Mouse (Mus musculus) adrenal gland, adult 18-20 months (tissue): Measurements from ENCODE around the gene P4ha2. TPM values are rescaled to one million over a fixed set of nuclear protein-coding genes. Genes with fewer than 3 reads are reported as not detected.

Experiments used
- DNase-seq, 2 experiments: peaks; one replicate each; pipeline ENCODE4 v3.0.0; 2021 to 2022; ENCODE audit warnings: low spot score in 2 of 2
- total RNA-seq, 2 experiments: library from RNA; stranded (reverse); gene quantifications; 1 replicate in 1 of 2; 2 replicates in 1 of 2; pipeline ENCODE4 v1.2.3; 2021

Gene P4ha2
- total RNA-seq, 2 experiments from 2014 or later, result 40.8 to 64.8 TPM

- no peak for DNase-seq
Observed at GRCm38 (mm10) chr11:54105011-54105410, 5.1 kb downstream of the P4ha2 start.

GRCm38 (mm10) chr11:54106676-54107075 is 6.8 kb downstream of the P4ha2 start:
- DNase-seq, result no peak

GRCm38 (mm10) chr11:54107239-54107638 is 7.3 kb downstream of the P4ha2 start:
- DNase-seq, result no peak

DNA sequence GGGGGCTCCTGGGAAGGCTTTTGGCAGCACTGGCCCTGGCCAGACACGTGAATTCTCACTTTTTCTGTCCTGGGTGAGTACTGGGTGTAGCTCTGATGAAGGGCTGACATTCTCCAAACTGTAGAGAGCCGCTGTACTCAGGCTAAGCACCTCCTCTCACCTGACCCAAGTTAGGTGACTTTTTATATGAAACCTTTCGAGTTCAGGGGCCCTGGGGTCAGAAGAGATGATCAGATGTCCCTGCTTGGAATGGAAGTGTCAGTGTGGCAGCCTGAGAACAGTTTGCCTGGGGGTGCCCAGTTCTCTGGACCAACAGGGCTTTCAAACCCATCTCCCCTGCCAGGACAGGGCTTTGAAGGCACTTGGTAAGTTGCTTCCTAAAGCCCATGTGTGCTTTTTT is 8.2 kb downstream of the P4ha2 start:
- DNase-seq, result no peak

DNA sequence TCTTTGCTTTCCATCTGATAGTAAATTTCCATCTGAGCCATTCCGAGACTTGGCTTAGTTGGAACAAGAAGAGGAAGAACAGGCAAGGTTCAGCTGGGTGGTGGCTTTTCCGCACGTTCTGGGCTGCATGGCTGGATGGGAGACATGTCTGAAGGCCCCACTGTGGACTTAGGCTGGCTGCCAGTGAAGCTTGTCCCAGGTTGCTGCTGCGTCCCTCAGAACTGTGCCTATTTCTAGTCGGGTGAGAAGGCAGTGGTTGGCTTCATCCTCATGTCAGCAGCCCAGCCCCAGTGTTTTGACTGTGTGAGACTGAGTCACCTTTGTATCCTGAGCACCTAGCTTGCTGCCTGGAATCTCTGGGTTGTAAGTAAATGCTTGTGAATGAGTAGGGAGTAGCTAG is 9.0 kb downstream of the P4ha2 start:
- peak in 1 of 2 experiments; percentile 17 for DNase-seq

DNA sequence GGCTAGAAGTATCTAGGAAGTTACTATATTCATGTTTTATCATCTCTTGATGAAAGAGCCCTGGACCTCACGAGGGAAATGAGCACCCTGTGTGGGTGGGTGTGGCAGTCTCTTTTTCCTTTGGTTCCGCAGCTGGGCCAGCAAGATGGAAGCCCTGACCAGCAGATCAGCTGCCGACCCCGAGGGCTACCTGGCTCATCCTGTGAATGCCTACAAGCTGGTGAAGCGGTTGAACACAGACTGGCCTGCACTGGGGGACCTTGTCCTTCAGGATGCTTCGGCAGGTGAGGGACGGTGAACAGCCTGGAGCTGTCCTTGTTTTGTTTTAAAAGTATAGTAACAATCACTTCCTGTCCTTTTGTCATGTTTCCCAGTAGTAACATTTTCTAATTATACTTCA is 11.4 kb downstream of the P4ha2 start:
- no peak for DNase-seq

GRCm38 (mm10) chr11:54111976-54112741 is 12.3 kb downstream of the P4ha2 start:
- DNase-seq, result peak in 1 of 2 experiments; percentile 22

GRCm38 (mm10) chr11:54112920-54113319 is 13.0 kb downstream of the P4ha2 start:
- peak; percentile 81 to 85 for DNase-seq

DNA sequence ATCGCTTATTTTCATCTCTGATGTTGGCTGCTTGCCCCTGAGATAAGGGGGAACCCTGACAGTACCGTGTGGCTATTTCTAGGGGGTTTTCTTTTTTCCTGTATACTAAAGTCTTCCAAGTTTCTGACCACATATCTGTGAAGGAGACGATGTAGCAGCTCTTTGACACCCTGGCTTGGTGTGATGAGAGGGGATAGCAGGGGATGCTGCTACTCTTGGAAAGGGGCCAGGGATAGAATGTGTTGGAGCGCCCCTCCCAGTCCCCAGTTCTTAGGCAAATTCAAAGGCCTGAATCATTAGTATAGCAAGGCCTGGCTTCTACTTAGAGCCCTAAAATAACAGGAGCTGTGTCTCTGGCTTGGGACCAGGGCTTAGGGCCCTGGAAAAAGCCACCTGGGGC is 13.5 kb downstream of the P4ha2 start:
- DNase-seq, result peak in 1 of 2 experiments; percentile 18

GRCm38 (mm10) chr11:54114746-54115145 is 14.9 kb downstream of the P4ha2 start:
- DNase-seq, result peak in 1 of 2 experiments; percentile 9

DNA sequence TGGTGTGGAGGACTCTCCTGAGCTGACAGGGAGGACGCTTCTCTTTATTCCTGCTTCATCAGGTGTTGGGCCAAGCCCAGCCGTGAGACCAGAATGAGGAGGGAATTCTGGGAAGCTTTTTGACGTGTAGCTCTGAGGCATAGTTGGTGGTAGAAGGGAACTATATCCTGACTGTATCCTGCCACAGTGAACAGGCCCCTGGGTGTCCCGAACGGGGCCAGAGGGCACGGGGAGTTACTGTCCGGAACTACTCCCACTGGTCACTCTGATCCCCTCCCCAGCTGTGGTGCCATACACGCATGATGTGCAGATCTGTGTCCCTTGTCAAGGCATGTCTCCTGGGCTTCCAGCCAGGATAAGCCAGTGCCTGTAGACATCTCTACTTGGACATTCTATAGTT is 15.4 kb downstream of the P4ha2 start:
- peak in 1 of 2 experiments; percentile 19 for DNase-seq

- peak in 1 of 2 experiments; percentile 18 for DNase-seq
Observed at GRCm38 (mm10) chr11:54115911-54116310, 16.0 kb downstream of the P4ha2 start.

DNA sequence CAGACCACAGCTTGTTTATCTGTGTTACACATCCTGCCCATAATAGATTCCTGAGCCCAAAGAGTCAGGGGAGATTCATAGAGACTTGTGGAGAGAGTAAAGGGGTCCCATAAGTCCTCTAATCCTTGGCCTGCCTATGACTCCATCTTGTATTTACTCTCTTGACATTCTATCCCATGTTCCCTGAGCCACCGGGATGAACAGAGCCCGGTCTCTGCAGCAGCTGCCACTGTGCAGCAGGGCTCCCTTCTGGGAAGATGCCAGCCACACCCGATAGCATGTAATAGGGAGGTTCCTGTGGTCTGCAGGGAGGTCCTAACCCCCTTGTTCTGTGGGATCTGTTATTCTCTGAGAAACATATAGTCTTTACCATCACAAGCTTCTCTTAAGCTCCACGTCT is 16.5 kb downstream of the P4ha2 start:
- DNase-seq, result peak in 1 of 2 experiments; percentile 17

DNA sequence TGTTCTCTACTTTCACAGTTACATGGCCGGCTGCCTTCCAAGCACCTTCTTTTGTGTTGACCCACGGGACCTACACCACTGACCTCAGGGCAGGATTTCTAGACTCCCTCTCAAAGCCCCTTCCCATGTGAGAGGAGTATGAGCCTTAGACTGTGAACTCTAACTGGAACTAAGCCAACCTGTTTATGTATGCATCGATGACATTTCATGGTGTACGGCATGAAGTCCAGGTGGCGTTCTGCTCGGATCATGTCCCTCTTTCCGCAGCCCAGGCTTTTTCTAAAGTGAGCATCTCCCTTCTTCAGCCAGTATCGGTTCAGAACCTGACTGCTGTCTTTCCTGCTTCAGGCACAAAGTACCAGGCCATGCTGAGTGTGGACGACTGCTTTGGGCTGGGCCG is 17.2 kb downstream of the P4ha2 start:
- DNase-seq, result no peak

GRCm38 (mm10) chr11:54119126-54119525 is 19.2 kb downstream of the P4ha2 start:
- peak in 1 of 2 experiments; percentile 6 for DNase-seq

DNA sequence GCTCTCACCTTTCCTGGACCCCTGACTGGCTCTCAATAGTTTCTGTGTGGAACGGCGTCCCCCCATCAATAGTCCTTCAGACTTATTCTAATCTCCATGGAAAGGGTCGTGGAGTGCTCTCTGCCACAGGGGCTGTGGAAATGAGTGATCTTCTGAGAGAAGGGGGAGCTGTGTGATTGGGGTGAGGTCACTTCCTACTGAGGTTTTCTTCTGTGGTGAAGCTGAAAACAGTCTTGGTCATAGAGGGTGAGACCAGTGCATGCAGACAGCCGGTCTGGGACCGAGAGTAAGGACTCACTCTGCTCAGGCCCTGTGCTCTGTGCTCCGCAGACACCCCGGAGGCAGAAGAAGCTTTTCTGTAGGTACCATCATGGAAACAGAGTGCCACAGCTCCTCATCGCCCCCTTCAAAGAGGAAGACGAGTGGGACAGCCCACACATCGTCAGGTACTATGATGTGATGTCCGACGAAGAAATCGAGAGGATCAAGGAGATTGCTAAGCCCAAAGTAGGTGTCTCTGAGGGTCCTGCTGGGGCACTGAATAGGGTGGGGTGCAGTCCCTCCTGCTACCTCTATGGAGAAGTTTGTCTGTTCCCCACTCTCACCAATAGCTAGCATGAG is 20.0 kb downstream of the P4ha2 start:
- DNase-seq, result peak in 1 of 2 experiments; percentile 14

DNA sequence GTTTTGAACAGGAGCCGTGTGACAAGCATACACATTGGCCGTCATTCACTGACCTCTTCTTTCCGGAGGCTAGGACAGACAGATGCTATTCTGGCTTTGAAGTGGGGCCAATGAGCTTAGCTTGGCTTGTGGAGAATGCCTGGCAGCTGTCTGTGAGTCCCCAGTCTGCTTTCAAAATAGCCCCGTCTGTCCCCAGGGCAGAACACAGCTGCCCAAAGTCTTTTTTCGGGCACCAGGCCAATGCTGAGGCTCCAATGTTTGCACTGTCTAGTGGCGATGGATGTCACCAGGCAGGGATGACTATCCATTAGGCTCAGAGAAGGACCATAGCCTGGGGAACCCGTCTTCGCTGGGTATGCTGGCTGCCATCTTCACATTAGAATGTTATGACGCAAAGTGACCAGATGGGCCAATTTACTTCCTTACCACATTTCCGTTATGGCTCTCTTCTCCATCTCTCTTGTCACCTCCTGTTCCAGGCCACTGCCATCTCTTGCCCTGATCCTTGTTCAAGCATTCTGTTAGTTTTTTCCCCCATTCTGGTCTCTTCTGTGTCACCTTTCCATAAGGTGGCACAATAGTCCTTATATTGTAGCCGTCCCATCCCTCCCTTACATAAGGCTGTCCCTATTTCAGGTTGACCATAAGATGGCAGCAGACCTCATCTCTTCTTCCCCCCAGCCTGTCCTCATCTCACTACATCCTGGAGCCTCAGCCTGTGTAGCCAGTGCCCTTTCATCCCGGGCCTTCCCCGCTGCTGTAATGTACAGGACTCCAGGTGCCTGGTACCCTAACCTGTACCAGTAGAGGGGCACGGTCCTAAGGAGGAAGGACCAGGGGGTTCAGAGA is 22.7 kb downstream of the P4ha2 start:
- DNase-seq, result no peak

- DNase-seq, result no peak
Observed at GRCm38 (mm10) chr11:54125982-54126648, 26.2 kb downstream of the P4ha2 start.

DNA sequence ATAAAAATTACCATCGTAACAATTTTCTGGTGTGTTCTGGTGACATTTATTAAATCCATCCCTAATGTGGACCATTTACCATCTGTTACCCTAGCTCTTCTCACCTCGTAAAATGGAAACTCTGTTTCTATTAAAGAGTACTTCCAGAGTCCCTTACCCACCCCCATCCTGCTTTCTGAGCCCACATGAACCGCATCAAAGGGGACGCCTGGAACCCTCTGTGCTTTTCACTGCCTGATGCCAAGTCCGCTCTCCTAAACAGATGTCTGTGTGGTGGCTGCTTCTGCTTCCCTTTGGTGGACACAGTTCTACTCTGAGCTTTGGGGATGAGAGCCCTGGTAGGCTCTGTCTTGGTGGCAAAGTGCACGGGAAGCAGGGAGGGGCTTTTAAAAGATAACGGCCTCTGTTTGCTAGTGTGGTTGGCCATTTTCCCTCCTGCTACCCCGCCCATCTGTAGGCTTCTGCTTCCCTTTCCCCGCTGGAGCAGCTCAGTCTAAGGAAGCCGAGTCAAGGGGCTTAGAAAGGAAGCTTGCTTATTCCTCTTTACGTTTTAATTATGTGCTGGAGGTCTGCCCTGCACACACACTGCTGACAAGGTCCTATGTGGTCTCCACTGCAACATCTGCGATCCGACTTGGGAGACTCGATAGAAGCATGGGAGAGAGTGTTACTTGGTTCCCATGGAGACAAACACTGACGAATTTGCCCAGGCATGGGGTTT is 26.9 kb downstream of the P4ha2 start:
- no peak for DNase-seq

DNA sequence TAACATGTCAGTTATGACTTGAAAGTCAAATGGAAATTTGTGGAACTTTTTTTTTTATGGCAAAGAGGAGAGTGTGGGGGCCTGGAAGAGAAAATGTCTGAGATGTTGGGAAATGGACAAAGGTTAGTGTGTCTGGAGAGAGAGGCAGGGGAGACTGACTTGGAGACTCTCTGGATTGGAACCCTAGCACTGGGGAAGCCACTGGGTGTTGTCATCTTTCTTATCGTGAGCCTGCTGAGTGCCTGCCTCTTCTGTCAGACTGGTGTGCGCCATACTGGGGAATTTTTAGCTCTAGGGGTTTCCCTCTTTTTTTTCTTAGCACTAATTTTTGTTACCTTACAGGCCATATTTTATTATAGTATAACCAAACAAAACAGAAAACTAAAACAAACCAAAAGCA is 27.5 kb downstream of the P4ha2 start:
- DNase-seq, result no peak
